Mouse (Mus musculus): ENCODE measurements around the gene Cfap100.
A peak's percentile ranks its signal among the peaks of the same experiment; 100 is the strongest.

The Cfap100 gene

DNA sequence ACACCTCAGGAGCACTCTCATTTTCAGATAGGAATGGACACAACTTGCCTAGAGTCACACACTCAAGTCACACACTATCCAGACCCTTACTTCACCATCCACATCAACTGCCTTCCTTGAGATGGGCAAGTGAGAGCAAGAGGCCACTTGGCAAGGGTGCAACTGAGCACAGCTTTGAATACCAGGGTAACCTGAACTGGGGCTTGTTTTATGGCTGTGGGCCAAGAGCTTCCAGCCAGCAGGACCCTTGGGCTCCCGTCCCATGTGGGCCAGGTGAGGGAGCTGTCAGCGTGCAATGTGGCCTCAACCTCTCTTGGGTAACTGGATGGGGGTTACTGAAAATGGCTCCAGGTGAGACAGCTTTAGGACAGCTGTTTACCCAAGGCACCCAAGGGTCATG, 28.8 kb upstream of the Cfap100 start:
- no peak for DNase-seq (ENCODE audit: low spot score in 2 of 2)

- no peak for DNase-seq (ENCODE audit: low spot score in 2 of 2)
Measured at GRCm38 (mm10) chr6:90453751-90454150, 25.2 kb upstream of the Cfap100 start.

DNA sequence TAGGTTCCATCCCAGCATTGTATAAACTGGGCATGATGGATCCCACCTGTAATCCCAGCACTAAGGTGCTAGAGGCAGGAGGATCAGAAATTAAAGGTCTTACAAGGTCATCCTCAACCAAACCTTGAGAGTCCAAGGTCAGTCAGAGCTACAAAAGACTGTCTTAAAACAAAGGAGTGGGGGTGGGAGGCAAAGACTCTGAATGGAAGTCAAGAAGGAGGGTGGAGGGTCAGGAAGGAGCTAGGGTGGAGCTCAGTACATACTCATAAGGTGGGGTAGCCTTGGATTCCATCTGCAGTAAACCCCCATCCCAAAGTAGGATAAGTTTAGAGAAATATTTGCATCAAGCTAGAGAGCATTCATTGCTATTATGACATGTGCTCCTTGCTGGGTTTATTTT, 24.0 kb upstream of the Cfap100 start:
- no peak for DNase-seq (ENCODE audit: low spot score in 2 of 2)

- DNase-seq (ENCODE audit: low spot score in 2 of 2), result no peak
Measured at GRCm38 (mm10) chr6:90451512-90451911, 22.9 kb upstream of the Cfap100 start.

- no peak for DNase-seq (ENCODE audit: low spot score in 2 of 2)
Measured at GRCm38 (mm10) chr6:90450697-90451096, 22.1 kb upstream of the Cfap100 start.

DNA sequence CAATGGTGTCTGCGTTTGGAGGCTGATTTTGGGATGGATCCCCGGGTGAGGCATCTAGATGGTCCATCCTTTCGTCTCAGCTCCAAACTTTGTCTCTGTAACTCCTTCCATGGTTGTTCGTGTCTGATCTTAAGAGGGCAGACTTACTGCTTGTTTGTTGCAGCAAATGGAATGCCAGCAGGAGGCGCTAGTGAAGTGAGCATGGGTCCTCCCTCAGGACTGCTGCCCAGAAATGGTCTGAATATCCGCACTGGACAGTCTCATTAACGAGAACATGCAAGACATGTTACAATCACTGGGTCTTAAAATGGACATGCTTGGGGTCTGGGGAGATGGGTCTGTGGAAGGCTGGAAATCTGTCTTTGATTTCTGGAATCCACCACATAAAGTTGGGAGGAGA, 21.6 kb upstream of the Cfap100 start:
- DNase-seq (ENCODE audit: low spot score in 2 of 2), result peak; percentile 14 to 64

GRCm38 (mm10) chr6:90446883-90447282, 18.3 kb upstream of the Cfap100 start:
- no peak for DNase-seq (ENCODE audit: low spot score in 2 of 2)

DNA sequence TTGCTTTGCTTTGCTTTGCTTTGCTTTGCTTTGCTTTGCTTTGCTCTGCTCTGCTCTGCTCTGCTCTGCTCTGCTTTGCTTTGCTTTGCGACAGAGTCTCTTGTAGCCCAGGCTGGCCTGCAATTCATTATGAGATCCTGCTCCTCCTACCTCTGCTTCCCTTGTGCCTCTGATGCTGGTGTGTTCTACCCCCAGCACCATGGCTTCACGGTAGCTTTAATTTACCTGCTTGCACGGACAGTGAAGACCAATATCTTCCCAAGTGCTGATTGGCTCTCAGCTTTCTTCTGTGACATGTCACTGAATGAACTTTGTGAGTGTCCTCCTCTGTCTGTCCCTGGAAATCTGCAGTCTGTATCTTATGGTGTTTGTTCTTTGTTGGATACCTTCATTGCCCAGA, 8.4 kb upstream of the Cfap100 start:
- DNase-seq (ENCODE audit: low spot score in 2 of 2), result no peak

DNA sequence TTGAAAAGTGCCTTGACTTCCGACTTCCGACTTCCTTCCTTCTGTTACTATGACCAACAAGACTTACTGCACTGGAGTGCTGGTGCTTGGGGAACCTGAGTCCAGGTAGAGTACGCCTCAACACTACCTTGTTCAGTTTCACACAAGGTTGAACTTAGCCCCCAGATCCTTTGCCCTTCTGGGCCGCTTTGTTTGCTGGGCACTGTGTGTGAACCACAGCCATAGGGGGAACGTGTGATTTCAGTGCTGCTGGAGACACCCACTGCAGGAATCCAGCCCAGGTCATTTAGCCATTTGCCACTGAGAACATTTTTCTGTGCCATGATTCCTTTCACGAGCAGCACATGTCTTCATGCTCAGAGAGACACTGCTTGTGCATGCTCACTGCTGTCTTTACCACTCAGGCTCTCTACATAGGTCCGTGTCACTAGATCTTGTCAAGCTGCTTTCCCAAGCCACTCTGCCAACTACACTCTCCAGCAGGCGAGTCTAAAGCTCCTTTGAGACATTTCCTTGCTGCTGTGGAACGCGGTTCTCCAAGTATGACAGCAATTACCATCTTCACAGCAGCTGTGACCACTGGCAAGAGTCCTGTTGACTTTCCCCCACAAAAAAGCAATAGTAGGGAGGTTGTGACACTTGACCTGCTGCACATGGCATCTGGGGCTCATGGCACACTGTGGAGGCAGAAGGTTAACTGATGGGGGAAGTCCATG, 7.8 kb upstream of the Cfap100 start:
- DNase-seq (ENCODE audit: low spot score in 2 of 2), result no peak

DNA sequence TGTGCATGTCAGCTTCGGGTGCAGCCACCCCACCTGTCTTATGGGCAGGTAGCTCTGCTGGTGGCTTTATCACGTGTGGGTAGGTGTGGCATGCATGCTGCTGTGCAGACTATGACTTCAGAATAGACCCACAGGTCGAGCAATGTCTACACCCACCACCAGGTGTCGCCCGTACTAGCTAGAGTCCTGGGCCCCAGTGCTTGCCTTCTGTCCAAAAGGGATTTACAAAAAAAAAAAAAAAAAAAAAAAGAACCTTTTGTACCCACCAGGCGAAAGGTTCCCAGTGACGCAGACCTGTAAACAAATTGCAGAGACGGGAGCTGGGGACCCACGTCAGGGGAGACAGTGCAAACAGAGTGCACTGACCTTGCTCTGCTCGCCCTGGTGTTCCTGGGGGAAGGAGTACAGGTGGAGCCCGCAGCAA, 6.6 kb upstream of the Cfap100 start:
- DNase-seq (ENCODE audit: low spot score in 2 of 2), result peak; percentile 30 to 76

GRCm38 (mm10) chr6:90434687-90435086, 6.1 kb upstream of the Cfap100 start:
- DNase-seq (ENCODE audit: low spot score in 2 of 2), result no peak

DNA sequence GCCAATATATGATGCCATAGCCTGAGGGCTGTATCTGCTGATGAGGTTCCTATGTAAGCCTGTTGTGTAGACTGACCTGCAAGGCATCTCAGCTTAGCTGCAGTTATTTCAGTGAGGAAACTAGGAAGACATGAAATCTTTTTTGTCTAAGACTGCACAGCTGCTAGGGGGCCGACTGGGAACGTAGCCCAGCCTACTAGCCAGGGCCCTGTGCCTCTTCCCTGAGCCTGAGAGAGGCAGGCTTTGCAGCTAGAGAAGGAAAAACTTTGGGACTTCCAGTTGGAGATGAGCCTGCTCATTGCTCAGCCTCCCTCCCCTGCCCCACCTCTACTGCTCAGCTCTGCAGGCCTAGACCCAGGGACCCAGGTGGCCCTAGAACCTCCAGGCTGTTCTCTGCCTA, 2.9 kb upstream of the Cfap100 start:
- no peak for DNase-seq (ENCODE audit: low spot score in 2 of 2)

- DNase-seq (ENCODE audit: low spot score in 2 of 2), result no peak
Measured at GRCm38 (mm10) chr6:90429911-90430310, 1.3 kb upstream of the Cfap100 start.

DNA sequence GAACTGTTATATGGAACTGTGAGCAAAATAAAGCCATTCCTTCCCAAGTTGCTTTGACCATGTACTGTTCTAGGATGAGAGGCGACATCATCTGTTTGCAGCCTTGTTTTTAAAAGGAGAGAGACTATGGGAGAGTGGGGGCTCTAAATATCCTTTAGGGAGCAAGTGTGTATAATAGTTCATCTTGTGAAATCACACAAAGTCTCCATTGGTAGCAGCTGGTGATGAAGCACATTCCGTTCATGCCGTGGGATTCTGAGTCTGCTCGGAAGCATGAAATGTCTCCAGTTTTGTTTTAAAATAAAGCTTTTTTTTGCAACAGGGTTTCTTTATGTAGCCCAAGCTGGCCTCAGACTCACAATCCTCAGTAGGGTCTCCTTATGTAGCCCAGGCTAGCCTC, 2.6 kb downstream of the Cfap100 start:
- DNase-seq (ENCODE audit: low spot score in 2 of 2), result no peak

GRCm38 (mm10) chr6:90425361-90425760, 3.2 kb downstream of the Cfap100 start:
- DNase-seq (ENCODE audit: low spot score in 2 of 2), result no peak

GRCm38 (mm10) chr6:90422565-90422964, 6.0 kb downstream of the Cfap100 start:
- peak; percentile 34 to 73 for DNase-seq (ENCODE audit: low spot score in 2 of 2)

- DNase-seq (ENCODE audit: low spot score in 2 of 2), result no peak
Measured at GRCm38 (mm10) chr6:90411926-90412325, 16.7 kb downstream of the Cfap100 start.

- no peak for DNase-seq (ENCODE audit: low spot score in 2 of 2)
Measured at GRCm38 (mm10) chr6:90410972-90411371, 17.6 kb downstream of the Cfap100 start.

DNA sequence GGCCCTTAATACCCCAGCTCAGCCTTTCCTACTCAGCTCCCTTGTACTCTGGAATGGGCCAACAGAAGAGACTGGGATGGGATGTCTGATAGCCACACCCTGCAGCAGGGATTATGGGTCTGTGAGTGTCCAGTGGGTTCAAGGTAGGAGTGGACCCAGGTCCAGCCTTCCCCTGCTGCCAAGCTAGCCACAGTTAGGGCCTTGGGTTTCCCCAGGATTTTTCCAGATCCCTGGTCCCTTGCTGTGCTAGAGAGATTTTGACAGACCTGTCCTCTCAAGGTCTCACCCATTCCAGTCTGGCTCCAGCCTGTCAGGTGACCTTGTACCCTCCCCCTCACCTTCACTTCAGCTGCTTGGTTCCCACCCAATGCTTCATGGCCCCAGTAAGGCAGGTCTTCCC, 20.0 kb downstream of the Cfap100 start:
- DNase-seq (ENCODE audit: low spot score in 2 of 2), result no peak

- no peak for DNase-seq (ENCODE audit: low spot score in 2 of 2)
Measured at GRCm38 (mm10) chr6:90397291-90397690, 31.3 kb downstream of the Cfap100 start.

GRCm38 (mm10) chr6:90395751-90396150, 32.8 kb downstream of the Cfap100 start:
- DNase-seq (ENCODE audit: low spot score in 2 of 2), result no peak

DNA sequence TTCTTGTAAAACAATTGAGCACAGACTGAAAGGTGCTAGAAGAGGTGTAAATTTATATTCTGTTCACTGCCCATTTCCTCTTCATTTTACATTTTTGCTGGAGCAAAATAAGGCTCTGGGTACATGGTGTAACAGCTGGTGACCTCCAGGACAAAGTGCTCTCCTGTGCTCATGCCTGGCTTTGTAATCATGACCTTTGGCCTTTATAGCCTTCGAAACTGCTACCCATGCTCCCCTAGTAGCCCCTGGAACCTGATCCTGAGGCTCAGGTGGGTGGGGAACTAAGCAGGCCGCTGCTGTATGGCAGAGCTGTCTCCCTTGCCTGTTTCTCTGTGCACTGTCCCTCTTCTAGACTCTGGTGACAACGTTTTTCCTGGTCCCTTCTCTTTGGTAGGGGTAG, 34.6 kb downstream of the Cfap100 start:
- DNase-seq (ENCODE audit: low spot score in 2 of 2), result no peak

DNA sequence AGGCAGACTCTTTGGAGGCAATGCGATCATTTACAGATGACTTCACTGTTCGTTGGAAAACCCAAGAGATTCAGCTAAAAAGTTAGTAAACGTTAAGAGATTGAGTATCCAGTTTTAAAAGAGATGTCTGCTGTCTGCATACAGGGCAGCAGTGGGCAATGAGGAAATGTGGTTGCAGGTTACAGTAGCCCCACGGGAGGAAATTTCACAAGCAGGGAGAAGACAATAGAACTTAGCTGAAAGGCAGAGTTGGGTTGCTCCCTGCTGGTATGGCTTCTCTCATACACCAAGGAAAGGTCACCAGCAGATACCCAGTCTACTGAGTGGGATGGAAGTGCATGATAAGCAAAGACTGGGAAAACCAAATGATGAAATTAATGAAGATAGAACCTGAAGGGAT, 38.0 kb downstream of the Cfap100 start:
- no peak for DNase-seq (ENCODE audit: low spot score in 2 of 2)

- no peak for DNase-seq (ENCODE audit: low spot score in 2 of 2)
Measured at GRCm38 (mm10) chr6:90381465-90381864, 47.1 kb downstream of the Cfap100 start.
